Mouse (Mus musculus) lung, postnatal 0 days (tissue): ENCODE data around the gene Ocrl. TPM values are rescaled to one million over a fixed set of nuclear protein-coding genes. Genes with fewer than 3 reads are reported as not detected.

ENCODE experiments used
- ATAC-seq: fragments of 200-750 bp; cut with Nextera tagmentation; 2 replicates; pipeline ENCODE4 v1.8.0; 2017; ENCODE audit warnings: moderate library complexity
- DNase-seq: peaks from one replicate; pipeline ENCODE4 v3.0.0-alpha.2; 2016; ENCODE audit warnings: low spot score
- H3K27ac ChIP-seq: fragments of 300-500 bp; sonication (generic); 2 replicates; pipeline ENCODE4 v1.5.1; 2014; ENCODE audit warnings: antibody characterized with exemption, mild to moderate bottlenecking, low read length, mixed read lengths
- H3K27me3 ChIP-seq: fragments of 300-500 bp; sonication (generic); replicated peaks from 2 replicates; pipeline ENCODE4 v1.6.1; 2014; ENCODE audit warnings: low read length, mixed read lengths; ENCODE audit not compliant: insufficient read depth
- H3K36me3 ChIP-seq: fragments of 300-500 bp; sonication (generic); 2 replicates; pipeline ENCODE4 v1.6.1; 2014; ENCODE audit warnings: low read length, mixed read lengths; ENCODE audit not compliant: insufficient read depth
- H3K4me1 ChIP-seq: fragments of 300-500 bp; sonication (generic); 2 replicates; pipeline ENCODE4 v1.6.1; 2014; ENCODE audit warnings: antibody characterized with exemption, low read depth, low read length, mixed read lengths; ENCODE audit not compliant: insufficient read depth
- H3K4me2 ChIP-seq: fragments of 300-500 bp; sonication (generic); replicated peaks from 2 replicates; pipeline ENCODE4 v1.6.1; 2014; ENCODE audit warnings: low read depth, mild to moderate bottlenecking, low read length, moderate library complexity, mixed read lengths
- H3K4me3 ChIP-seq: fragments of 300-500 bp; sonication (generic); 2 replicates; pipeline ENCODE4 v1.5.1; 2014; ENCODE audit warnings: low read depth, low read length
- H3K9ac ChIP-seq: fragments of 300-500 bp; sonication (generic); replicated peaks from 2 replicates; pipeline ENCODE4 v1.6.1; 2014; ENCODE audit warnings: low read depth, mild to moderate bottlenecking
- H3K9me3 ChIP-seq: fragments of 300-500 bp; sonication (generic); 2 replicates; pipeline ENCODE4 v1.6.1; 2016; ENCODE audit warnings: low read length, mixed read lengths
- CTCF ChIP-seq: IDR thresholded peaks from 2 replicates; pipeline ENCODE4 v1.5.1; 2016; ENCODE audit warnings: antibody characterized with exemption, mild to moderate bottlenecking
- EP300 ChIP-seq: IDR thresholded peaks from 2 replicates; pipeline ENCODE4 v1.6.1; 2016; ENCODE audit warnings: antibody characterized with exemption, mild to moderate bottlenecking, control low read depth
- WGBS: fragments of 180-500 bp; shearing (Covaris S2); extraction: QIAGEN DNeasy Blood & Tissue Kit; methylation state at CpG from one replicate; pipeline ENCODE4 v1.1.7; 2014; 5-methylcytosine and 5-hydroxymethylcytosine counted together
- polyA plus RNA-seq: library from polyadenylated mRNA; unstranded; fragments of >200 nt; fragmentation: Nextera tagmentation; extraction: Ambion mirVana; gene quantifications from 2 replicates; pipeline ENCODE4 v1.2.1, GENCODE M21; 2015

The Ocrl gene
- polyA plus RNA-seq, 1 experiment from 2014 or later, result 9.3 TPM

GRCm38 (mm10) chrX:47930449-47930848 is 18.3 kb downstream of the Ocrl start:
- Histone ChIP-seq H3K4me3 (no peak overlapping the region), H3K9ac (no peak overlapping the region), H3K4me2 (no peak overlapping the region), H3K27me3 (no peaks in the 10 kb centered on the region), H3K36me3 (no peaks in the 10 kb centered on the region), H3K4me1 (no peaks in the 10 kb centered on the region), H3K9me3 (no peaks in the 10 kb centered on the region), H3K27ac (no peak overlapping the region)
- DNase-seq, result peak; percentile 71
- no peak for TF ChIP-seq CTCF
- TF ChIP-seq EP300, result peak; percentile 35; the same call in 1 of the 2 replicates
- 42% methylated on average over 3 of the region's 3 CpGs for WGBS
- peak; percentile 85 for ATAC-seq

- H3K27ac ChIP-seq, result no peak overlapping the region
- WGBS, result 74% methylated on average over 11 of the region's 11 CpGs
Measured at GRCm38 (mm10) chrX:47934352-47934751, 22.2 kb downstream of the Ocrl start.

GRCm38 (mm10) chrX:47936885-47937284 is 24.7 kb downstream of the Ocrl start:
- Histone ChIP-seq H3K36me3 (no peaks in the 10 kb centered on the region), H3K4me3 (no peak overlapping the region), H3K4me1 (no peaks in the 10 kb centered on the region), H3K9ac (no peak overlapping the region), H3K9me3 (no peaks in the 10 kb centered on the region), H3K27me3 (no peaks in the 10 kb centered on the region), H3K4me2 (no peak overlapping the region), H3K27ac (no peak overlapping the region)
- no peak for DNase-seq
- ATAC-seq, result no peak
- TF ChIP-seq EP300 (no peak), CTCF (no peak)
- WGBS, result 42% methylated on average over 5 of the region's 5 CpGs

More at GRCm38 (mm10) chrX:47934352-47934751, 22.2 kb downstream of the Ocrl start:
- ATAC-seq (no peak), DNase-seq (no peak)
- no peak for TF ChIP-seq EP300
- TF ChIP-seq CTCF, result no peak
- no peak overlapping the region for H3K4me2 ChIP-seq
- no peak overlapping the region for H3K4me3 ChIP-seq
- no peaks in the 10 kb centered on the region for H3K27me3 ChIP-seq
- H3K4me1 ChIP-seq, result no peaks in the 10 kb centered on the region
- H3K9me3 ChIP-seq, result no peaks in the 10 kb centered on the region
- no peaks in the 10 kb centered on the region for H3K36me3 ChIP-seq
- no peak overlapping the region for H3K9ac ChIP-seq

DNA sequence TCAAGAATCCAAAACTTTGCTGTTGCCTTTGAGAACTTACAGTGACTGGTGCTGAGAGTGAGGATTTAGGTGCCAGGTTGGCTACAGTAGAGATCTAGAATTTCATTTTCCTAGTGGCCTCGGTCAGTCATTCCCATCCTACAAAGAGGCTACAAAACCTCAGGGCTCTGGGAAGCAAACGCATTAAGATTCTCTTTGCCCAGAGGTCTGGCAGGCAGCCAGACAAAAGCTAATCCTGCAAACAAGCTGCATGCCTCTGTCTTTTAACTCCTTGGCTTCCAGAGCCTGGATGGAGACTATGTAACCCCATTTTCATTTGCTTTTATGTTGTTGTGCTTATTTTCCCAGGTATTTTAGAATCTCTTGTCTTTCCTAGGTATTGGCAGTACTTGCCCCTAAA is 25.6 kb downstream of the Ocrl start:
- no peaks in the 10 kb centered on the region for H3K9me3 ChIP-seq
- no peak overlapping the region for H3K27ac ChIP-seq
- H3K36me3 ChIP-seq, result no peaks in the 10 kb centered on the region
- DNase-seq (peak; percentile 37), ATAC-seq (no peak)
- 9% methylated on average over 2 of the region's 2 CpGs for whole genome bisulfite sequencing
- H3K4me1 ChIP-seq, result no peaks in the 10 kb centered on the region
- H3K4me2 ChIP-seq, result no peak overlapping the region
- TF ChIP-seq EP300 (no peak), CTCF (no peak)
- H3K9ac ChIP-seq, result no peak overlapping the region
- no peak overlapping the region for H3K4me3 ChIP-seq
- no peaks in the 10 kb centered on the region for H3K27me3 ChIP-seq

DNA sequence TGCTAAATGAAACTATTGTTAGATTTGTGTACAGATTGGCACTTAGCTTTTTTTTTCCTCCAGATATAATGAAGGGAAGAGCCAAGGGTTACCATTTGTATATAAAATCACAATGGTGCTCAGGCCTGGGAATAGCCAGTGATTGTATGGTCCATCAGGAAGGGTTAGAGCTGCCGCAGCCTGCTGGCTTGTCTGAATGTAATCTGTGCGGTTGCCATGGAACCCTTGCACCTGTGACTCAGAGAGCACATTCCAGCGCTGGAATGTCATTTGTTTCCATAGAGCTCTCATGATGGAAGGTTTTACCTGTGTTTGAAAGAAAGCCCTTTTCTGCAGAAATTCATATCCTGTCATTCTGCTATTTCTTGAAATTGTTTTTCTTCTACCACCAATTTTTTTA is 37.5 kb downstream of the Ocrl start:
- no peaks in the 10 kb centered on the region for H3K36me3 ChIP-seq
- no peak overlapping the region for H3K4me2 ChIP-seq
- ATAC-seq (peak; percentile 77), DNase-seq (peak; percentile 54)
- no peaks in the 10 kb centered on the region for H3K4me1 ChIP-seq
- no peaks in the 10 kb centered on the region for H3K9me3 ChIP-seq
- no peaks in the 10 kb centered on the region for H3K27me3 ChIP-seq
- TF ChIP-seq CTCF (no peak), EP300 (no peak)
- no peak overlapping the region for H3K4me3 ChIP-seq
- H3K9ac ChIP-seq, result no peak overlapping the region
- WGBS, result 66% methylated on average over 3 of the region's 3 CpGs
- H3K27ac ChIP-seq, result no peak overlapping the region

DNA sequence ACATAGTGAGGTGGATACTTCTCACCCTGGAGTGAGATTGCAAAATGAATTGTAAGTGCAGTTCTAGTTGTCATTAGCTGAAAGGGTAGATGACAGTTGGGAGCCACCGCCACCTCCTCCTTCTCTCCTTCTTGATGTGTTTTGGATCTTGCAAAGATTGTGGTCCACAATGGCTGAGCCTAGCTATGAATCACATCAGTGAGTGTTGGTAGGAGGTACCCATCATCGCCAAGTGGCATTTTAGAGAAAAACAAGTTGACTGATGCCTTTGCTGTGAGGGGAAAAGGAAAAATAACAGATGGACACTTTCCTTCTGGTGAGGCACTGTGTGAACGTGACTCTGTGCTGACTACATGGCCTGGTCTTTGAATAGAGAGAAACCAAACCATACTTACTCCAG is 50.4 kb downstream of the Ocrl start:
- no peaks in the 10 kb centered on the region for H3K4me1 ChIP-seq
- H3K9me3 ChIP-seq, result no peaks in the 10 kb centered on the region
- DNase-seq, result no peak
- WGBS, result 90% methylated on average over 3 of the region's 3 CpGs
- H3K36me3 ChIP-seq, result no peaks in the 10 kb centered on the region
- H3K9ac ChIP-seq, result no peak overlapping the region
- H3K27me3 ChIP-seq, result no peaks in the 10 kb centered on the region
- no peak for TF ChIP-seq EP300
- no peak for TF ChIP-seq CTCF
- H3K27ac ChIP-seq, result no peak overlapping the region
- H3K4me3 ChIP-seq, result no peak overlapping the region
- no peak overlapping the region for H3K4me2 ChIP-seq
- ATAC-seq, result no peak

DNA sequence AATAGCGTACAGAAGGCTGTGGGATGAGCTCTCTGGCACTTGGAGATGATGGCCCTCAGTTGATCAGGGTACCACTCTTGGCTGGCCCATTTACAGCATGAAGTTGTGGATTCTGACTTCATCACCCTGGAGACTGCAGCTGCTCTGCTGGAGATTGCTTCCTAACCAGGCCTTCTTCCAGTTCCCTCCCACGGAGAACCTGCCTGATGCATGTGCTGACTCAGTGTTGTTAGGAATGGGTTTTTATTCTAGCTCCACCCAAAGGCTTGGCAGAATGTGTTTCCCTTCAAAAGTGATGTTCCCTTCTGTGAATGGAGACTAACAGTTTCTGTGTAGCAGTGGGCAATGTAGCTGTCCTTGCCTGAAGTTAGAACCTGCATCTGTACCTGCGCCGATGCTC is 58.2 kb downstream of the Ocrl start:
- Histone ChIP-seq H3K9ac (no peak overlapping the region), H3K27ac (no peak overlapping the region), H3K27me3 (no peaks in the 10 kb centered on the region), H3K4me3 (no peak overlapping the region), H3K4me1 (no peaks in the 10 kb centered on the region), H3K36me3 (no peaks in the 10 kb centered on the region), H3K4me2 (no peak overlapping the region), H3K9me3 (no peaks in the 10 kb centered on the region)
- TF ChIP-seq CTCF (no peak), EP300 (no peak)
- ATAC-seq, result no peak
- no peak for DNase-seq
- 74% methylated on average over 4 of the region's 4 CpGs for WGBS
